ENCODE assay signal across 9 mouse cellular contexts in the genomic region with DNA sequence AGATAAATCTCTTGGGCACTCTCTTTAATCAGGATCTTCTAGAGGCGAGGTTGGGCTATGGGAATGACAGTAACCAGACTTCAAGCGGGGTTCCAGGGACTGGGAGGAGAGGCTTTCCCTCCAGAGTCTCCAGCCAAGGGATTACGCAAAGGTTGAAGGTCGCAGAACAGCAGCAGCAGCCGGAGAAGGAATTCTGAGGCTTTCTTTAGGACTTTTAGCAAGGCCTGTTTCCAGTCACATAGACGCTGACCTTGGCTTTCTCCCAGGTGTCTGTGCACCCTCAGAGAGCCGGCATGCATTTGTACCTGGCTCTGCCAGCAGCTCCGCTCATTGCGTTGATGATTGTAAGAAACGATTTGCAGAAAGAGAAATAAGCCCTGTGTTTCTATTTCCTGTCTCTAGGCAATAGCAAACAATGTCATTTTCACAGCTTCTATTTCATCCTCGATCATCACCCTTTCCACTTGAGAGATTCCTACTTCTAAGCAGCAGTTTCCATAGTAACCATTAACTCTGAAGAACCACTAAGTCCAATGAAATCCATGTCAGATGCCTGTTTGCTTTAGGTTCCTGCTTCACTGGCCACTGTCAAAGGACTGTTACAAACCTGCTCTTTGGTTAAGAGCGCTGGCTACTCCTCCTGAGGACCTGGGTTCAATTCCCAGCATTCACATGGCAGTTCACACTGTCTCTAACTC.
A peak's percentile ranks its signal among the peaks of the same experiment; 100 is the strongest.
DNase-seq lines count a peak whose midpoint lies in the region; ATAC-seq and TF ChIP-seq lines count a peak whose summit lies in the region.
"Had no signal": no experiment of that assay in that cellular context is flagged by ENCODE, and none has a peak within 500 bp of the region (broad histone marks: within the 10 kb centered on the region; RNA-seq: fewer than 3 reads in every experiment).

No protein-coding gene starts in this region.

- ATAC-seq in neural tube, embryonic 14.5 days (ENCODE audit: low read depth), result peak; percentile 28; the same call in 1 of the 2 replicates

- no peaks in the 10 kb centered on the region for H3K9me3 ChIP-seq in heart, embryonic 10.5 days
- H3K9me3 ChIP-seq in neural tube, embryonic 14.5 days (ENCODE audit: control insufficient read depth, low read length), result no peaks in the 10 kb centered on the region

- no peak overlapping the region for H3K27ac ChIP-seq in heart, adult 2 months
- no peak overlapping the region for H3K27ac ChIP-seq in heart, embryonic 10.5 days
- H3K27ac ChIP-seq in neural tube, embryonic 14.5 days (ENCODE audit: low read depth, low read length), result peak overlapping the region; percentile 62

- TF ChIP-seq POLR2A in heart, adult 2 months (IDR thresholded peaks at IDR 0.05; ENCODE audit: insufficient read depth, low read depth, low read length), result no peak

- H3K9ac ChIP-seq in heart, adult 2 months (ENCODE audit: low read depth, low read length), result no peak overlapping the region
- H3K9ac ChIP-seq in neural tube, embryonic 14.5 days (replicated peaks; ENCODE audit: low read depth, low read length), result no peak overlapping the region

- H3K4me3 ChIP-seq in heart, adult 2 months, result no peak overlapping the region
- no peak overlapping the region for H3K4me3 ChIP-seq in heart, embryonic 10.5 days
- no peak overlapping the region for H3K4me3 ChIP-seq in neural tube, embryonic 14.5 days (ENCODE audit: low read depth, low read length)

- H3K79me2 ChIP-seq in heart, adult 2 months (replicated peaks; ENCODE audit: control insufficient read depth, insufficient read depth, low read length), result no peaks in the 10 kb centered on the region

- no peak for TF ChIP-seq EP300 in heart, adult 2 months (IDR thresholded peaks at IDR 0.05; ENCODE audit: insufficient read depth, low read depth, low read length)

- TF ChIP-seq CTCF in heart, adult 2 months (IDR thresholded peaks at IDR 0.05), result no peak

- H3K27me3 ChIP-seq in heart, adult 2 months (ENCODE audit: control insufficient read depth, insufficient read depth, low read length), result no peaks in the 10 kb centered on the region
- H3K27me3 ChIP-seq in heart, embryonic 10.5 days (ENCODE audit: insufficient read depth, poor library complexity, severe bottlenecking), result no peaks in the 10 kb centered on the region
- no peaks in the 10 kb centered on the region for H3K27me3 ChIP-seq in neural tube, embryonic 14.5 days (ENCODE audit: control insufficient read depth, insufficient read depth, low read length)
- H3K27me3 ChIP-seq: CH12.LX had no signal

- intact Hi-C loops in heart, adult 2 months (cut with DNase I), result no loop called here
- intact Hi-C loops in gastrocnemius, postnatal 14 days (cut with DNase I; ENCODE audit: low total_unique reads), result no loop called here

- no peaks in the 10 kb centered on the region for H3K4me1 ChIP-seq in heart, adult 2 months (ENCODE audit: control insufficient read depth, insufficient read depth, low read length)
- H3K4me1 ChIP-seq in heart, embryonic 10.5 days, result peaks cover 16% of the 10 kb centered on the region
- H3K4me1 ChIP-seq in neural tube, embryonic 14.5 days (ENCODE audit: control insufficient read depth, insufficient read depth, low read length), result 0 out of 2 replicates have a peak, but pooled peaks cover 8% of the 10 kb centered on the region

- H3K4me2 ChIP-seq in neural tube, embryonic 14.5 days (ENCODE audit: low read depth, low read length), result no peak overlapping the region

- DNase-seq in heart, adult 2 months, result peak; percentile 55 to 61
- DNase-seq in heart, embryonic 10.5 days (ENCODE audit: low spot score), result no peak
- DNase-seq in adrenal gland, adult 18-20 months (ENCODE audit: low spot score in 2 of 2), result peak; percentile 21 to 23
- peak; percentile 36 for DNase-seq in gastrocnemius, postnatal 14 days
- DNase-seq in kidney, postnatal 14 days, result peak; percentile 29
- DNase-seq in B cell, adult 2 months, result no peak
- no peak for DNase-seq in cerebellum, postnatal 36 days

- no peaks in the 10 kb centered on the region for H3K36me3 ChIP-seq in heart, adult 2 months (ENCODE audit: control insufficient read depth, insufficient read depth, low read length)
- H3K36me3 ChIP-seq in heart, embryonic 10.5 days, result no peaks in the 10 kb centered on the region
- no peaks in the 10 kb centered on the region for H3K36me3 ChIP-seq in neural tube, embryonic 14.5 days (ENCODE audit: control insufficient read depth, insufficient read depth, low read length)

- 47% methylated on average over 12 of the region's 12 CpGs for WGBS in heart, adult 2 months
- WGBS in heart, embryonic 10.5 days, result 63% methylated on average over 12 of the region's 12 CpGs
- WGBS in neural tube, embryonic 14.5 days, result 36% methylated on average over 12 of the region's 12 CpGs

Comparison
In these comparisons a context has a peak if more than half of its experiments do, and no peak if none do; other contexts are left out.
1. DNase-seq: peak in heart, adult 2 months (2 of 2), adrenal gland, adult 18-20 months (2 of 2), gastrocnemius, postnatal 14 days (single experiment) and kidney, postnatal 14 days (single experiment); none in heart, embryonic 10.5 days (single experiment), B cell, adult 2 months (0 of 2) and cerebellum, postnatal 36 days (0 of 2).